Mouse (Mus musculus) kidney, postnatal 14 days (tissue): Measurements from ENCODE around the gene Olfr1105.

Source experiments
- DNase-seq: peaks from one replicate; pipeline ENCODE4 v3.0.0; 2022; ENCODE audit warnings: mixed read lengths

The Olfr1105 gene

GRCm38 (mm10) chr2:87036431-87036830 lies at the start of gene Olfr1105:
TSS of gene Olfr1105 (minus strand) at chr2:87036531.
- no peak for DNase-seq

GRCm38 (mm10) chr2:87075717-87076116 lies 39.4 kb upstream of the Olfr1105 start, which contains the start of gene Olfr1107:
TSS of gene Olfr1107 (minus strand) at chr2:87075817.
- DNase-seq: no peak

- DNase-seq: no peak
Observed at GRCm38 (mm10) chr2:87052173-87052572, 15.8 kb upstream of the Olfr1105 start, which contains the start of gene Olfr1106. TSS of gene Olfr1106 (minus strand) at chr2:87052273.

GRCm38 (mm10) chr2:87026980-87027379 lies 9.4 kb downstream of the Olfr1105 start, which contains the start of gene Olfr1104:
TSS of gene Olfr1104 (minus strand) at chr2:87027080.
- DNase-seq: no peak

- no peak for DNase-seq
Observed at GRCm38 (mm10) chr2:86998098-86998497, 38.2 kb downstream of the Olfr1105 start, which contains the start of gene Olfr1102. TSS of gene Olfr1102 (plus strand) at chr2:86998398.

GRCm38 (mm10) chr2:86991121-86991520 lies 45.2 kb downstream of the Olfr1105 start, which contains the start of gene Olfr1101:
TSS of gene Olfr1101 (minus strand) at chr2:86991221.
- no peak for DNase-seq
